Mouse (Mus musculus) megakaryocyte, adult 5-6 weeks (primary cell): ENCODE measurements around the gene Olfr155. TPM values are rescaled to one million over a fixed set of nuclear protein-coding genes. Genes with fewer than 3 reads are reported as not detected.

ENCODE experiments used
- ATAC-seq: 2 replicates; pipeline ENCODE4 v1.8.0; 2016; ENCODE audit warnings: mild to moderate bottlenecking, inconsistent platforms; ENCODE audit not compliant: poor library complexity, severe bottlenecking
- total RNA-seq, 2 experiments: library from RNA; stranded (forward) in 1 of 2; stranded (reverse) in 1 of 2; fragments of 153-499, 151-499 nt in 1 of 2; fragments of 221-1000, 200-1000 nt in 1 of 2; gene quantifications; 2 replicates each; pipeline versions ENCODE4 v1.2.3 to v1.2.4; 2015 to 2017

The Olfr155 gene
- not detected in 2 replicates for total RNA-seq (2015)
- total RNA-seq (2017): not detected in 2 replicates

DNA sequence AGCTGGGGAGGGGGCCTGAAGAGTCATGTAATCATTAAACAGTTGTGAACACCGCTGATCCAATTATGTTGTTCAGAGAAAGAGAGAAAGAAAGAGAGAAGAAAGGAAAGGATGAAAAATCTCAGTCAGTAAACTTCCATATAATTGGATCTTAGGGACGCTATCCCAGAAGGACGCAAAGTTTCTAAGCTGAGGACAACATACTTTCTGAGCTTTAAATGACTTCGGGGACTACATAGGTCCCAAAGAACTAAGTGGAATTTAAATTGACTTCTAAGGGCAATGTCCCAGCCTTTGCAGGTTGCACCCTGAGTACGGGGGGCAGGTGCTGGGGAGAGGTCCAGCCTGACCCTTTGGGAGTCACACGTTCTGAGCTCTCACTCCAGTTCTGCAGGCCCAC, at the start of gene Olfr155:
Gene Olfr155, plus strand, starts transcription at position 301 of the 400 bp plus-strand sequence.
- ATAC-seq: no peak

DNA sequence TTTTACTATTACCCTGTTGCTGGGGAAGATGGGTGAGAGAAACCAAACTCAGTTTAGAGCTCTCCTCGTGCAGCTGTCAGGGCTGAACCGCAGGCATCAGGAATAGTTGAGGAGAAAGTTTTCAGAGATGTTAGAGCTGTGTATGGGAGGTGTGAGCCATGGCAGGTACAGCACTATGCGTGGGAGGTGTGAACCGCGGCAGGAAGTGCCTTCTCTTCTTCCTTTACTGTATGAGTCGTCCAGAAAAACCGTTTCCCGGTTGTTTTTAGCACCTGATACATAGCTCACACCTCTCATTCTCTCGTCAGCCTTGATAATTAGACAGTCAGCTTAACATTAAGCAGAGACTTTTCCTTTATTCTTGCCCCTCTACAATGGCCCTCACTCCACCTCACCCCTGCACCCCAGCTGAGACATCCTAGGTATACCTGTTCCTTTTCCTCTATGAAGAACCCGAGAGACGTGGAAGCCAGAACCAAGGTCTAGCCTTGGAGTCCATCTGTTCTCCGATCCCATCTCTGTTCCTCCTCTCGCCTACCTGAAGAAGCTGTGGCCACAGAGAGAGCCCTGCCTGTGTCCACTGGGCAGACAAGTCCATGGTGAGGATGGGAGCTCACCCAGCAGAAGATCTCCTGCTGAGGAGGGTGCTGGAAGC, 28.3 kb upstream of the Olfr155 start:
- ATAC-seq: no peak

DNA sequence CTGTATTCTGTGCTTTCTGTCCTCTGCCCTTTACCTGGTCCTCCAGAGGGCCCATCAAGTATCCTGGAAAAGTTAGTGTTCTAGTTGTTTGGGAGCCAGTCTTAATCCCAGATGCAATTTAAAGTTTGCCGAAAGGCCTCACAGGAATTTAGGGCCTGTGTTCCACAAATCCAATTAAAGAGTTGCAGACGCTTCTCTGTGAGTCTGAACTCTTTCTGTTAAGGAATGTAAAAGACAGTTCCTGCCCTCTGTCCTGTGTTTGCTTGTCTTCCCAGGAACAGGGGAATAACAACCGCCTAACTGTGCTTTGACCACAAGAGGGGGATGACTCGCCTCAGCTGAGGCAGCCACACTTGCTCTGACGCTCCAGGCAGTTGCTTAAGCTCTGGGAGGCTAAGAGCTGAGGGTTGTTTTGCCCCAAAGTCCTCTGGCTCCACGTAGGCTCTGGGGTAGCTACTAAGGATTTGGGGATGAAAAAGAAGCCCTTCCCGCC, 27.5 kb upstream of the Olfr155 start, which contains the start of gene Olfr156:
Gene Olfr156, minus strand, starts transcription at position 51 of the 493 bp plus-strand sequence.
- no peak for ATAC-seq

DNA sequence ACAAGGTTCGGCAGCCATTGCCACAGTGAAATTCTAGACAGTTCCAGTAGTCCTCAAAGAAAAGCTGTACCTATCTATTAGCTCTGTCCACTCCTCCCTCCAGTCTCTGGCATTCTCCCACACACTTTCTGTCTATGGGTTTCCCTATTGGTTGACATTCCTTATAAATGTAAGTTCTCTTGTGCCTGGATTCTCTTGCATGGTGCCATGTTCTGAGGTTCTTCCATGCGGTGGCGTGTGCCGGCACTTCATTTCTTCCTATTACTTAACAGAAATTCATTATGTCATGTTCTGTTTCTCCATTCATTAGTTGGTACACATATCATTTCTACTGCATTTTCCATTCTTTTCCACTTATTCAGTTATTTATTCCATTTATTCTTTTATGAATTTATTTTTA, 22.6 kb upstream of the Olfr155 start:
- no peak for ATAC-seq

DNA sequence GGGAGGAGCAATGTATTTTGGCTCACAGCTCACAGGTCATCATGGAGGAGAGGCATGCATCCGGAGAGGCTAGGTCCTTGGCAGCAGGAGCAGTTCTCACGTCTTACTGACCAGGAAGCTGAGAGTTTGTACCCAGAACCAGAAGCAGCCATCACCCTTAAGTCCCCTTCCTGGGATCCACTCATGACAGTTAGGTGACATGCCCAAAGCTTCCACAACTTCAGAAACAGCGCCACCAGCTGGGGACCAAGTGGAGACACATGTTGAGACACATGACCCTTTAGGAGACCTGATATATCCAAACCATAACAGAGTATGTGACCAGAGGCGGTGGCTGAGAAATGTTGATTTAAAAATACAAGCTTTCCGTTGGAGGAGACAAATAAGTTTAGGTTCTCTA, 19.3 kb upstream of the Olfr155 start:
- ATAC-seq: no peak

DNA sequence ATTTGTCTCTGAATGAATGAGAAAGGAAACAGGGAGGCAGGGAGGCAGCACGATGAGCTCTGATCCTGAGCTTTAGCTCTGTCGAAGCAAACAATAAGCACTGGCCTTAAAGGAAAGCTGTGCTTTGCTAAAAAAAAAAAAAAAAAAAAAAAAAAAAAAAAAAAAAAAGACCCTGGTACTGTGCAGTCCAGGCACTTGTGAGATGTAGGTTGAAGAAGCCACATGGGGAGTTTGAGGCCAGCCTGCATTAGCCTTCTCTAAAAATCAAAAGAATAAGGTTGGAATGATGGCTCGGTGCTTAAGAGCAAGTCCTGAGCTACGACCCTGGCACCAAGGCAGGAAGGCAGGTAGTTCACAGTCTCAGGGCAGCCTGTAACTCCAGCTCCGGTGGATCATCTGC, 17.6 kb upstream of the Olfr155 start:
- ATAC-seq: no peak

DNA sequence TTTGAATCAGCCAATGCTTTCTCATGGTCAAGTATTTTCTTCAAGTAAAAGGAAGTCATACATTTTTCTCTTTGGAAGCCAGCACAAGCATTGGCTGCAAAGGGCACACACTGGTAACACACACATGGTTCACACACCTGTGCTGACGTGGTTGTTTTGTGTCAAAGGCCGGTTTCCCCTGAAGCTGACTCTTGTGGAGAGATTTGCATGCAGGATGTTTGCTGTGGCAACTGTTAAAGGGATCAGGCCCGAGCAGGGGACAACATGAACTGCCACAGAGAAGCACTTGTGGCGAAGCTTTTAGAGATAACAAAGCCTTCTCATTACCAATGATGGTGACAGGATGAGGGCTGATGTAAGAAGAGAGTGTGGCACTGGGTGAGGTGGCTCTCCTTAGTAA, 16.6 kb upstream of the Olfr155 start:
- ATAC-seq: no peak

DNA sequence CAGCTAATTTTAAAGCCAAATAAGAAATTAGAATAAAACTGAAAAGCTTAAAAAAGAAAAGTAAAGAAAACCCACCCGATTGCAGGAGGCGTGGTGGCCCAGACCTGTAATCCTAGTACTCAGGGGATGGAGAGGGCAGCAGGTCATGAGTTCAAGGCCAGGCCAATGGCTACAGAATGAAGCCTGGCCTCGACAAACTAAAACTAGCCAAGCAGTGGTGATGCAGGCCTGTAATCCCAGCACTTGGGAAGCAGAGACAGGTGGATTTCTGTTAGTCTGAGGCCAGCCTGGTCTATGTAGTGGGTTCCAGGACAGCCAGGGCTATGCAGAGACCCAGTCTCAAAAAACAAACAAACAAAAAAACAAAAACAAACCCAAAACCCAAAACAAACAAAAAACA, 13.0 kb upstream of the Olfr155 start:
- ATAC-seq: no peak

DNA sequence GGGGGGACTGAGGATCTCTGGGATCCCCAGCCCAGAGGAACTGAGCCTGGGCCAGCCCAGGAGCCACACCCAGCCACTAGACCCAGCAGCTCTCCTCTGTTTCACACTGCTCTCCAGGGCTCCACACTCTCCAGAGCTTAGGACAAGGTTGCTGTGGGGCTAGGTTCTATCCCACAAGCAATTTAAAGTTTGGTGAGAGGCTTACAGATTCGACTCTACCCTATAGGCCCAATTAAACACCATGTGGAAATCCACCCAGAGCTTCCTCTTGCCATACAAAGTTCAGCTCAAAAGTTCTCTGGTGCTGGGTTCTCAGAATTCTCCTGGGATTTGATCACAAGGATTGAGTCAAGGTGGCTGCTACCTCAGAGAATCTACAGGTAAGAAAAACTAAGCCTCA, 11.3 kb upstream of the Olfr155 start, which contains the start of gene Olfr157:
Gene Olfr157, minus strand, starts transcription at position 101 of the 400 bp plus-strand sequence.
- no peak for ATAC-seq

DNA sequence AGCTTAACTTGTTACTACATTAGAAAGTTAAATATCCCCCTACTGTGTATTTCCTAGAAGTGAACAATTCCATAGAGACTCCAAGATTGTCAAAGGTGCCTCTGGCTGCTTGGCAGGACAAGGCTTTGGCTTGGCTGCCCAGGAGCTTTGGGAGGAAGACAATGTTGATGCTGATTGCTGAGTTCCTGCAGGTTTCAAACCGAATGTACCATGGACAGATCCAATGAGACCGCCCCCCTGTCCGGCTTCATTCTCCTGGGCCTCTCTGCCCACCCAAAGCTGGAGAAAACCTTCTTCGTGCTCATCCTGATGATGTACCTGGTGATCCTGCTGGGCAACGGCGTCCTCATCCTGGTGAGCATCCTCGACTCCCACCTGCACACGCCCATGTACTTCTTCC, 2.7 kb downstream of the Olfr155 start:
- no peak for ATAC-seq

DNA sequence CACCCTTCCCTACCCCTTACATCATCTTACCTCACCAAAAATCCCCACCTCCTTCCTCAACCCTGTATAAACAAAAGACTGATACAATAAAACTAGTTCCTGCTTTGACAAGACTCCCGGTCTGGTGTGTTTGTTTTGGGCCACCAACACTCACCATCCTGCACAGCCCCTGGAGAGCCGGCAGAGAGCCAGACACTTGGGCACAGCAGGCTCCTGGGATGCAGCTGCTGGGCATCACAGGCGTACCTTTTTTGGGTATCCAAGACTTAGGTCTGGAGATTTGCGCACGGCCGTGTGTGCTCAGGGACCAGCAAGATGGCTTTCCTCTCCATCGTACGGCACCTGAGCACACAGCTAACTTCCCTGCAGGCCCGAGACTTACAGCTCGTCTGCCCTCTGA, 8.5 kb downstream of the Olfr155 start:
- ATAC-seq: no peak

DNA sequence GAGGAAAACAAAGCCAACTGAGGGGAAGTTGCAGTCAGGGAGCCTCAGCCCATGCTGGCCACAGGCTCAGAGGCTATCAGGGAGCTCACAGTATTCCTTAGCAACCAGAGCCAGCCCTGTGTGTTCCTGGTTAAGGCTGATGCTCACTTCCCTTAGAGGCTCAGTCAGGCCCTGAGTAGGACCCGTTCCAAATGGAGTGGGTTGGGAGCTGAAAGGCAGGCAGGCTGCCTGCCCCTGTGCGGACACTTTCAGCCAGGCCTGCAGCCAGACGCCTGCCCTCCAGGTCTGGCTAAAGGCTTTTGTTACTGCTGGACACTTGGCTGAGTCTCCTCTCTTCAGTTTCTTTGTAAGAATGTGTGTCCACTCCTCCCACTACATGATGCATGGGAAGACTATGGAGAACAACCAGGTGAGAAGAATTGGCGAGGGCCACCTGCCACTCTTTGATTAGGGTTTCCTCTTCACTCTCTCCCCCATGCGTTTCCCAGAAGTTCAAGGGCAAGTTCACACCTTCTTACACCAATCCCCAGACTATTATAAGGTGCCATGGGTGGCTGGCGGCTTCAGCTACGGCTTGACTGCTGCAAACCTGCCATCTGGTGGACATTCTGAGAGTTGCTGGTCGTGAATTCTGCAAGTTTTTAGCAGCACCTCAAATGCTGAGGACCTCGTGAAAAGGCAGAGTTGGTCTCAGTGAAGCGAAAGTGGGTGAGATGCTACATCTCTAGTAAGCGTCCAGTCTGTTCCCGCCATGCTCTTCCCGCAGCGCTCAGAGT, 9.6 kb downstream of the Olfr155 start:
- ATAC-seq: peak; percentile 54; the same call in 1 of the 2 replicates

DNA sequence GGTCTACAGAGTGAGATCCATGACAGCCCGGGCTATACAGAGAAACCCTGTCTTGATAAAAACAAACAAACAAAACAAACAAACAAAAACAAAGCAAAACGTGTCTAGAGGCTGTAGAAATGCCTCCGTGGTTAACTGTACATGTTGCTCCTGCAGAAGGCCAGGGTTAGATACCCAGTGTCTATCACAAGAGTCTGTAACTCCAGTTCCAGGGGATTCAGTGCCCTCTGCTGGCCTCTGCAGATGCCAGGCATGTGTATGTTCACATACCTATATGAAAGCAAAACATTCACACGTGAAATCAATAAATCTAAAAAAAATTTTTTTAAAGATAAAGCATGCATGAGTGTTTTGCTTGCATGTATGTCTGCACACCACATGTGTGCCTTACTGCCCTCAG, 11.9 kb downstream of the Olfr155 start:
- ATAC-seq: no peak

DNA sequence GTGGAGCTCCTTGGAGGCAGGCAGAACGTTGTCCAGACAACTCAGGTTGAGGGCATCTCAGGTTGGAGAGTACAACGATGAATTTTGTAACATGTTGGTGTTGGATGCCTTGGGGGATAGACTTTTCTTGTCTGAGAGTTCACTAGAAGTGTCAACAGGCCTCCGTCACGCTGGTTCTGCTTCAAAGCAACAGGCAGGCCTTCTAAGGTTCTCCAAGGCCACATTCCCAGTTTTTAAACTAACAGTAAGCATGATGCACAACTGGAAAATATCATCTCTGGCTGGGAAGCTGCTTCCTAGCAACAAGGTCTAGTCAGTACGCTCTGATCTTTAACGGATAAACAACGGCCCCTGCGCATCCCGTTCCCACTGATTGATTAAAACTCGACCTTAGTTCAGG, 18.5 kb downstream of the Olfr155 start:
- ATAC-seq: no peak

DNA sequence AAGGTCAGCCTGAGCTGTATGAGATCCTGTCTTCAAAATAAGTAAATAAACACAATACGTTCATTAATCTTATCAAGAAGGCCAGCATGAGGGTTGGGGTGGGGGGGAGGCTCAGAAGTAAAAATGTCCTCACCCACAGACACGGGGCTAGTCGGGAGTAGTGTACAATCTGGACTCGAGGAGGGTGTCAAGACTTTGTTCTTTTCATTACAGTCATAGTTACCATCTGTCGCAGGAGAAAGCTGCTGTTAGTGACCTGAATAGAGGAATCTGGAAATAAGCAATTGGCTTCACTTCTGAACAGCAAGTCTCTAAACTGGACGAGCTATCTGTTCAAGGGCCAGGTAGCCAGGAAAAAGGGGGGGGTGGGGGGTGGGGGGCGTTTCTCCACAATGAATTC, 23.1 kb downstream of the Olfr155 start:
- no peak for ATAC-seq

DNA sequence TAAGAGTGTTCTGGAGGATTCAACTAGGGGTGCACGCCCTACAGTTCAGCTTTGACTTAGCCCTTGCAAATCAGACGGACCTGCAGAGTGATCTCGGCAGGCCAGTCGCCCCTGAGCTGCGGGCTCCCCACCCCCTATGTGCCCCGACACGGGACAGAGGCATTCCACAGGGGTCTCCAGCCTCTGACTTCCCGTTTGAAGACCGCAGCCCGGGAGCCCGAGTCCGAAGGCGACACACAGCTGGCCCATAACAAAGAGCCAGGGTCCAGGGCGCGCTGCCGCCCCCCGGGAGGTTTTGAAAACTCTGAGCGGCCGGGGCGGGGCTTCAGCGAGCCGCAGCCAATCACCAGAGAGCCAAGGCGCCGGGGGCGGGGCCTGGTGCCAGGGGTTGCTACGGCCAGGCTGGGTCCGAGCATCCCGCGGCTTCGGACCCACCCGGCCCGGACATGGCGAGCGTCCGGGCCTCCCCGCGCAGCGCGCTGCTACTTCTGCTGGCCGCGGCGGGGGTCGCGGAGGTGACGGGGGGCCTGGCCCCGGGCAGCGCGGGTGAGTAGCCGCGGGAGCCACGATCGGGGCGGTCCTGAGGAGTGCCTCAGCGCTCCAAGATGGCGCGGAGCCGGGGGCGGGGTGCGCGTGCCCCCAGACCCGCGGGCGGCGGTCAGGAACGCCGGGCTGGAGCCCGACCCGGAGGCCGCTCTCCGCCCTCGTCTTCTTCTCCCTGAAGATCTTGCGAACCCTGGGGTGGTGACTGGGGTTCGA, 24.0 kb downstream of the Olfr155 start, which contains the start of gene Reck:
Gene Reck, plus strand, starts transcription at position 371 of the 759 bp plus-strand sequence.
- peak; percentile 72 for ATAC-seq

DNA sequence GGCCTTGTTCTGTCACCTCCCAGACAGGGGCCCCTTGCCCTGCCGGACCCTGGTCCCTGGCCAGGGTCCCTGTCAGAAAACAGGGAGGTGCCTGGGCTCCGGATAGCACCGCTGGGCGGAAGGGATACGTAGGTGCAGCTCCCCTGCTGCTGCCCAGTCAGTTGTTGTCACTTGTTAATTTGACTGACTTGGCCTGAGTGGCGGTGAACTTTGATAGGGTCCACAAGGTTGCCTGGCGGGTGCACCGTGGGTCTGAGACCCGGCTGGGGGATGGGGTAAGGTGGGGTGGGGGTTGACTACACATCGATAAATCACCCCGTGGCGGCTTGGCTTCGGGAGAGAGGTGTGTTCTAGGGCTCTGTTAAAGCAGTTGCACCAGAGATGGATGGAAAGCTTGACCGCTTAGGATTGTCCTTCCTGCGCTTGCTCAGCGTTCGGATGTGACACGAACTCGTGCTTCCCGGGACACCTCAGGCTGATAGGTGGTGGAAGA, 24.6 kb downstream of the Olfr155 start:
- ATAC-seq: peak; percentile 33

DNA sequence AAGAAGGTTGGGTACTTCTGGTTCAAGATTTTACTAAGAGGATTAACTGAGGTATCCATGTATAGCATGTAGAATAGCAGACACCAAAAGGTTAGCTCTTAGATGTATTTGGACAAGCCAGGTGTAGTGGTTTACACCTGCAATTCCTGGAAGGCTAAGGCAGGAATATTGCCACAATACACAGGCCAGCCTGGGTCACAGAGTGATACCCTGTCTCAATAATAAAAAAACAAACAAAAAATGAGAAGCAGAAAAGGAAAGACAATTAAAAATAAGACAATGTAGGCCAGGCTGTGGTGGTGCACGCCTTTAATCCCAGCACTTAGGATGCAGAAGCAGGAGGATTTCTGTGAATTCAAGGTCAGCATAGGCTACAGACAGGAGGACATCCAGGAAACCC, 25.9 kb downstream of the Olfr155 start:
- no peak for ATAC-seq

DNA sequence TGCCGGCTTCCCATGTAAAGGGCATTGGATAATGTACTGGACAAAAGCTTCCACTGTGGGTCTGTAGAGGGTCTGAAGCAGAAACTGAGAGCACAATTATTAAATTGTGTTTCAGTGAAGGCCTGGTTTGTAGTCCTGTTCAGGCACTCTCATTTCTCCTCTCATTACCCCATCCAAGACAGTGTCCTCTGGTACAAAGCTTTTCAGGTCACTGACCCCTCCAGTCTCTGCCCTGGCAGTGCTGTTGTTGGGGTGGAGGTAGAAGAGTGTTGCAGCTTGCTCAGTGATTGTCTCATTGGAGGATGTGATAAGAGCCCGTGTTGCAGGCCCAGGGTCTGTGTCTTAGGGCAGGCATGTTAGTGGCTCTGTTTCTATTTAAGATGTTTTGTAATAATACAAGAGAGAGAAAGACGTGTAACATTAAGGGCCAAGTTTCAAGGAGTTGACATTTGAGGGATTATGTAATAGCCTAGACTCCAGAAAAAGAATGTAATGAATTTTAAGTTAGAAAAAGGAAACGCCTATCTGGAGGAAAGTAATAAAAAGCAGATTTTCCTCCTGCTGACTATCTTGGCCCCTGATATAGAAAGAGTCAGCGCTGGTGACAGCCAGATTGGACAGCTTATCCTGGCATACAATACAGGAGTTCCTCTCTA, 26.9 kb downstream of the Olfr155 start:
- ATAC-seq: no peak

DNA sequence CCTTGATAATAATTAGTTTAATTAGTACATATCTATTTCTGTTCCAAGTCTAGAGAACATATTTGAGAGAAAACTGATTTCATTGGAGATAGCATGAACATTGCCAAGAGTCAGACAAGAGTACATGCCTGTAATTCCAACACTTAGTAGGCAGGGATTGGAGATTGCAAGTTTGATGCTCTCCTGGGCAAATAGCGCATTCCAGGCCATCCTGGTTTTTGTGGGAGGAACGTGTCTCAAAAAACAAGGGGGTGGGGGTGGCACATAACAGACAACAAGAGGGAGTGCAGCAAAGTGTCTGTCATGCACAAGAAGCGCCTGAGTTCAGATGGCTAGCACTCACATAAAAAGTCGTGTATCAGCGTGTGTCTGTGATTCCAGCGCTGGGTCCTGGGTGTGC, 28.2 kb downstream of the Olfr155 start:
- no peak for ATAC-seq

DNA sequence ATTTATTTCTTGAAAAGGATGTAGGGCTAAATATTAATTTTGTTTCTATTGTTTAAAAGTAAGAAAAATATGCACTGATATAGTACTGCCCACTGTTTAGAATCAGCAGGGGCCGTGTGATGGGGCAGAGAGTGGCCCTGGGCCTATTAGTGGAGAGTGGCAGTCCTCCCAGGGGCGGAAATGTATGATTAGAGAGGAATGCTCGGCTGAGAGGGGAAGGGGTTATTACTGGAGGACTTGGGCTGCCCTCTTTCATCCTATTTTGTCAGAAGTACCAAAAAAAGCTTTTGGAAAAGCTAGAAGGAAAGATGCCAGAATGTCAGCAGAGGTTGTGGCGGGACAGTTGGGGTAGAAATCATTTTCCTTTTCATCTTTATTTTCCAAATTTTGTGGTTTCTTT, 32.8 kb downstream of the Olfr155 start:
- no peak for ATAC-seq
